11 mouse cellular contexts compared by ENCODE assay signal in the genomic region with DNA sequence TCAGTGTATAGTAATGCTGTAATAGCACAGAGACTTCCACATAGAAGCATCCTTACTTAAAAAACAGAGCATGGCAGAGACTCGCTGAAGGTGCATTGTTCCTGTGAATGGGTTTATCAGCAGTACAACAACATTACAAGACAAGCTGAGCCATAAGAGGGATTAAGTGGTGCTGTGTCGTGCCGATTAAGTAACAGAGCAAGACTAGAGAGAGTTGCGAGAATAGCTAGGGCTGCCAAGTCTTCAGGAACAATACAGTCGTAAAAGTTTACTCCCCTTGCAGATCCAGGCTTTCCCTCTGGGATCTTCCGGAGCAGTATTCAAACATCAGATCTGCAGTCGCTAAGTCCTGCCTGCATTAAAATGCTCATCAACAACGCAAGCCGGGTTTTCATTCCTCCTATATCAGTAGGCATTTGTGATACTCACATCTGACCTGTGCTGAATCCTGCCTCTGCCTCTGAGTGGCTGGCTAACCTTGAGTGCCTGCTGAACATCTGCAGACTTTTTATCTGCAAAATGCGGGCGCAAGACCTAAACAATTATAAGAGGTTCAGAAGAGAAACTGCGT.
DNase-seq lines count a peak whose midpoint lies in the region; ATAC-seq and TF ChIP-seq lines count a peak whose summit lies in the region.
"Had no signal": no experiment of that assay in that cellular context is flagged by ENCODE, and none has a peak within 500 bp of the region (broad histone marks: within the 10 kb centered on the region; RNA-seq: fewer than 3 reads in every experiment).

No protein-coding gene starts in this region.

- 26% methylated on average over 12 of the region's 12 CpGs for WGBS in heart, embryonic 11.5 days (ENCODE audit: insufficient replicate concordance)
- WGBS in kidney, postnatal 0 days: 28% methylated on average over 12 of the region's 12 CpGs
- 25% methylated on average over 12 of the region's 12 CpGs for WGBS in forebrain, embryonic 13.5 days
- 27% methylated on average over 12 of the region's 12 CpGs for WGBS in midbrain, embryonic 14.5 days

- H3K4me3 ChIP-seq in heart, embryonic 11.5 days (ENCODE audit: low read depth, low read length): no peak overlapping the region
- no peak overlapping the region for H3K4me3 ChIP-seq in kidney, postnatal 0 days (replicated peaks; ENCODE audit: low read depth, low read length)
- H3K4me3 ChIP-seq in forebrain, embryonic 13.5 days: no peak overlapping the region
- no peak overlapping the region for H3K4me3 ChIP-seq in midbrain, embryonic 14.5 days (replicated peaks; ENCODE audit: low read depth, low read length)
- H3K4me3 ChIP-seq: erythroblast, embryonic 14.5 days had no signal

- no peak for DNase-seq in heart, adult 8-10 months (ENCODE audit: low spot score)
- peak; percentile 62 for DNase-seq in kidney, postnatal 0 days (ENCODE audit: low spot score)
- DNase-seq in kidney, adult 8-10 months: no peak
- DNase-seq in midbrain, embryonic 14.5 days: peak; percentile 59
- DNase-seq in B cell, adult 2 months: no peak
- no peak for DNase-seq in adrenal gland, adult 8-10 months
- DNase-seq: cerebellum, postnatal 25 days; lung, postnatal 4 days had no signal

- H3K9ac ChIP-seq in heart, embryonic 11.5 days (ENCODE audit: low read depth, low read length): no peak overlapping the region
- H3K9ac ChIP-seq in kidney, postnatal 0 days (ENCODE audit: low read depth, low read length): no peak overlapping the region
- H3K9ac ChIP-seq in forebrain, embryonic 13.5 days: no peak overlapping the region
- no peak overlapping the region for H3K9ac ChIP-seq in midbrain, embryonic 14.5 days (replicated peaks; ENCODE audit: low read length)

- no peaks in the 10 kb centered on the region for H3K9me3 ChIP-seq in heart, embryonic 11.5 days (replicated peaks; ENCODE audit: control insufficient read depth, low read length)
- H3K9me3 ChIP-seq in kidney, postnatal 0 days (replicated peaks; ENCODE audit: low read length): no peaks in the 10 kb centered on the region
- no peaks in the 10 kb centered on the region for H3K9me3 ChIP-seq in forebrain, embryonic 13.5 days (replicated peaks)
- no peaks in the 10 kb centered on the region for H3K9me3 ChIP-seq in midbrain, embryonic 14.5 days (ENCODE audit: control insufficient read depth, low read length)

- no peak for TF ChIP-seq CTCF in kidney, postnatal 0 days (IDR thresholded peaks at IDR 0.05; ENCODE audit: low read depth)

- peak overlapping the region; percentile 31 for H3K4me2 ChIP-seq in heart, embryonic 11.5 days
- H3K4me2 ChIP-seq in kidney, postnatal 0 days (ENCODE audit: low read length): peak overlapping the region; percentile 15; the same call in 1 of the 2 replicates
- peak overlapping the region; percentile 36 for H3K4me2 ChIP-seq in forebrain, embryonic 13.5 days
- H3K4me2 ChIP-seq in midbrain, embryonic 14.5 days (ENCODE audit: low read length): peak overlapping the region; percentile 33

- peaks cover 3% of the 10 kb centered on the region; the same call in 1 of the 2 replicates for H3K27me3 ChIP-seq in heart, embryonic 11.5 days (ENCODE audit: control insufficient read depth, insufficient read depth, low read length)
- no peaks in the 10 kb centered on the region; the same call in 1 of the 2 replicates for H3K27me3 ChIP-seq in kidney, postnatal 0 days (ENCODE audit: insufficient read depth, low read length)
- no peaks in the 10 kb centered on the region for H3K27me3 ChIP-seq in forebrain, embryonic 13.5 days
- H3K27me3 ChIP-seq in midbrain, embryonic 14.5 days (ENCODE audit: control insufficient read depth, insufficient read depth, low read length): no peaks in the 10 kb centered on the region

- H3K36me3 ChIP-seq in heart, embryonic 11.5 days (ENCODE audit: control insufficient read depth, insufficient read depth, low read length): no peaks in the 10 kb centered on the region
- H3K36me3 ChIP-seq in kidney, postnatal 0 days (ENCODE audit: insufficient read depth, low read length): no peaks in the 10 kb centered on the region
- no peaks in the 10 kb centered on the region for H3K36me3 ChIP-seq in forebrain, embryonic 13.5 days (ENCODE audit: poor library complexity, severe bottlenecking)
- H3K36me3 ChIP-seq in midbrain, embryonic 14.5 days (ENCODE audit: control insufficient read depth, insufficient read depth, low read length): no peaks in the 10 kb centered on the region

- no peak for ATAC-seq in heart, embryonic 11.5 days (replicated peaks; ENCODE audit: insufficient number of reproducible peaks, low FRiP score, low TSS enrichment)
- ATAC-seq in kidney, postnatal 0 days (replicated peaks; ENCODE audit: low FRiP score, low read depth): no peak
- no peak for ATAC-seq in forebrain, embryonic 13.5 days
- no peak; the same call in 1 of the 2 replicates for ATAC-seq in midbrain, embryonic 14.5 days (ENCODE audit: low FRiP score, low TSS enrichment)

- H3K4me1 ChIP-seq in heart, embryonic 11.5 days (ENCODE audit: control insufficient read depth, insufficient read depth, low read length): no peaks in the 10 kb centered on the region
- H3K4me1 ChIP-seq in kidney, postnatal 0 days (replicated peaks; ENCODE audit: insufficient read depth, low read length): no peaks in the 10 kb centered on the region; the same call in 1 of the 2 replicates
- peaks cover 24% of the 10 kb centered on the region for H3K4me1 ChIP-seq in forebrain, embryonic 13.5 days
- H3K4me1 ChIP-seq in midbrain, embryonic 14.5 days (ENCODE audit: control insufficient read depth, insufficient read depth, low read length): peaks cover 40% of the 10 kb centered on the region

- no peak overlapping the region for H3K27ac ChIP-seq in heart, embryonic 11.5 days (ENCODE audit: low read depth, low read length)
- no peak overlapping the region for H3K27ac ChIP-seq in kidney, postnatal 0 days
- H3K27ac ChIP-seq in forebrain, embryonic 13.5 days: no peak overlapping the region
- no peak overlapping the region for H3K27ac ChIP-seq in midbrain, embryonic 14.5 days (replicated peaks; ENCODE audit: low read depth, low read length)

Comparison
In these comparisons a context has a peak if more than half of its experiments do, and no peak if none do; other contexts are left out.
1. DNase-seq: peak in kidney, postnatal 0 days (single experiment) and midbrain, embryonic 14.5 days (single experiment); none in heart, adult 8-10 months (single experiment), kidney, adult 8-10 months (0 of 2), B cell, adult 2 months (0 of 2) and adrenal gland, adult 8-10 months (single experiment).
2. Peak in every context shown above with its lines, with median percentiles within 50 percentile points of each other: H3K4me2 ChIP-seq.